Mouse (Mus musculus) stomach, embryonic 15.5 days (tissue): Measurements from ENCODE around the gene Pip5k1c. TPM values are rescaled to one million over a fixed set of nuclear protein-coding genes. Genes with fewer than 3 reads are reported as not detected.

Experiments used
- ATAC-seq: fragments of 200-750 bp; cut with Nextera tagmentation; 2 replicates; pipeline ENCODE4 v1.8.0; 2017; ENCODE audit warnings: low read depth, moderate number of reproducible peaks, moderate TSS enrichment; ENCODE audit not compliant: insufficient read depth, low FRiP score
- H3K27ac ChIP-seq: fragments of 300-500 bp; sonication (generic); 2 replicates; pipeline ENCODE4 v1.5.1; 2015; ENCODE audit warnings: mild to moderate bottlenecking, inconsistent platforms
- H3K27me3 ChIP-seq: fragments of 300-500 bp; sonication (generic); replicated peaks from 2 replicates; pipeline ENCODE4 v1.6.1; 2015; ENCODE audit warnings: inconsistent platforms
- H3K36me3 ChIP-seq: fragments of 300-500 bp; sonication (generic); 2 replicates; pipeline ENCODE4 v1.6.1; 2015; ENCODE audit warnings: inconsistent platforms
- H3K4me1 ChIP-seq: fragments of 300-500 bp; sonication (generic); 2 replicates; pipeline ENCODE4 v1.6.1; 2015; ENCODE audit warnings: inconsistent platforms
- H3K4me2 ChIP-seq: fragments of 300-500 bp; sonication (generic); 2 replicates; pipeline ENCODE4 v1.6.1; 2015; ENCODE audit warnings: mild to moderate bottlenecking, inconsistent platforms
- H3K4me3 ChIP-seq: fragments of 300-500 bp; sonication (generic); replicated peaks from 2 replicates; pipeline ENCODE4 v1.5.1; 2015; ENCODE audit warnings: inconsistent platforms
- H3K9ac ChIP-seq: fragments of 300-500 bp; sonication (generic); 2 replicates; pipeline ENCODE4 v1.6.1; 2015; ENCODE audit warnings: inconsistent platforms
- H3K9me3 ChIP-seq: fragments of 300-500 bp; sonication (generic); 2 replicates; pipeline ENCODE4 v1.6.1; 2016; ENCODE audit warnings: inconsistent platforms
- WGBS: fragments of 180-500 bp; shearing (Covaris S2); methylation state at CpG from one replicate; pipeline ENCODE4 v1.1.7; 2015; 5-methylcytosine and 5-hydroxymethylcytosine counted together
- polyA plus RNA-seq: library from polyadenylated mRNA; unstranded; fragments of >200 nt; fragmentation: Nextera tagmentation; extraction: Ambion mirVana; gene quantifications from 2 replicates; pipeline ENCODE4 v1.2.1, GENCODE M21; 2015

Gene Pip5k1c
- polyA plus RNA-seq, 1 experiment from 2014 or later, result 43.1 TPM

DNA sequence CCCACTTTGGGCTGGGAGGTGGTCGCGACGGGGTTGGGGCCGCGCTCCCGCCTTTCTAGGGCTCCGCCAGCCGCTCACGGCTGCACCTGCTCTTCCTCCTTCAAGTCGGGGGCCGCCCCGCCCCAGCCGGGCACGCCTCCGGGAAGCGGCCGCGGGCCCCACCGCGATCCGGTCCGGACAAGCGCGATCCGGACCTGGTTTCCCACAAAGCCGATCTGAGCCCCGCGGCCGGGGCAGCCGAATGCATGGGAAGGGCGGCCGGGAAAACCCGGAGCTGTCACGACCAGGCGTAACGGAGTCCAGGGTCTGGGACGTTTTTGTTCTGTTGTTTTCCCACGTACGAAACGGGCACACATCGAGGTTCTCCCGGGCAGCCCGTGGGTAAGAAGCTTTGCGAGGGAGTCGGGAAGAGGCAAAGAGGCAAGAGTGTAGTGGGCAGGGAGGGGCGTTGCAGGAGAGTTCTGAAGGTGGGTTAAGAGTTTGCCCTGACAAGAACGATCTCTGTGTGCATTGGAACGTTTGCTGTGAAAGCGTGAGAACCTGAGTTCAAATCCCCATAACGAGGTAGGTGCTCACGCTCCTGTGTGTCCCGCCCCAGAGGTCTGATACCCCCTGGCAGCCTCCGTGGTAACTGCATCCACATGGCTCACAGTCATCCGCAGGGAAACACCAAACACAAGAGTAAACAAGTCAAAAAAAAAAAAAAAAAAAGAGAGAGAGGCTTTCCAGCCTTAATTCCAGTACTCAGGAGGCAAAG, 6.9 kb upstream of the Pip5k1c start:
- ATAC-seq, result peak; percentile 73
- Histone ChIP-seq H3K4me1 (peaks cover 40% of the 10 kb centered on the region), H3K9me3 (no peaks in the 10 kb centered on the region), H3K27ac (peak overlapping the region; percentile 74), H3K4me2 (peak overlapping the region; percentile 85), H3K27me3 (peaks cover 27% of the 10 kb centered on the region), H3K4me3 (peak overlapping the region; percentile 50), H3K9ac (peak overlapping the region; percentile 23; the same call in 1 of the 2 replicates), H3K36me3 (no peaks in the 10 kb centered on the region)
- WGBS, result 2% methylated on average over 54 of the region's 54 CpGs

DNA sequence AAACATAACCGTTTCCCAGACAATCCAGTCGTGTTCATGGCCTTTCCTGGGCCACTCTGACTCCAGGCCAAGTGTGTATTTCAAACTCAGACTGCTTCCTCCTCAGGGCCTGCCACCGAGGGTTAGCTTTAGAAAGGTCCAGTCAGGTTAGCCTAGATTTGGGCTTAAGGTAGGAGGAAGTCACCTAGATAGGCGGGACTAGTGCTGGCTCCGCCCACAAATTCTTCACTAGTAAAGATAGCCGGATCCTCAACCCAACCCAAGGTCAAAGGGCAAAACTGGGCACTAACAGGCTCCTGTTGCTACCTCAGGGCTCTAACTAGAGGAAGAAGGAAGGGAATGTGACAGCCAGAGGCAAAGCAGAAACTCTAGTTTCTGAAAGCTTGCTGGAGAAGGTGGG, 6.2 kb upstream of the Pip5k1c start:
- Histone ChIP-seq H3K27ac (peak overlapping the region; percentile 74), H3K36me3 (no peaks in the 10 kb centered on the region), H3K9ac (no peak overlapping the region), H3K4me1 (peaks cover 44% of the 10 kb centered on the region), H3K4me2 (peak overlapping the region; percentile 85; the same call in 1 of the 2 replicates), H3K9me3 (no peaks in the 10 kb centered on the region), H3K4me3 (no peak overlapping the region), H3K27me3 (peaks cover 22% of the 10 kb centered on the region)
- WGBS, result 33% methylated on average over 6 of the region's 6 CpGs
- ATAC-seq, result no peak

DNA sequence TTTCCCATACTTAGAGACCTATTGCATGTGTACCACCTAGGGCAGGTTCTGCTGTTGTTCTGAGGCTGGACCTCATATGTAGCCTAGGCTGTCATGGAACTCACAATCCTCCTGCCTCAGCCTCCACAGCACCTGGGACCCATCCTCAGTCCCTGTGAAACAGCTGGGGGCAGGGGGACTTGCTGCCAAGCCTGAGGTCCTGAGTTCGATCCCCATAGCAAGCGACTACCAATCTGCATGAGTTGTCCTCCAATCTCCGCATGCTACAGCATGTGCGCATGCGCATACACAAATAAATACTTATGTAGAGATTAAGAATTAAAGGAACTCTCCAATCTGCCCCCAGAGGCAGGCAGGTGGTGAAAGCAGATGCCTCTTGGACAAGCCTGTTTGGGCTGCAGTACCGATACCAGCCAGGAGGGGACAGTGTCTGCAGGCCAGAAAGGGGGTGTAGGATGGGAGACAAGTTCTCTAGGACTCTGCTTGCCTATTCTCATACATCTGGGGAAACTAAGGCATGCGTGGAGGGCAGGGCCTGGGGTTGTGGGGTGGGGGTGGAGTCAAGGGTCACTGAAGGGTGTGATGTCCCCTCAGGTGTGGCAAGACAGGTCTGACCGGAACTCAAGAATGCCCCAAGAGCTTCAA, 5.1 kb upstream of the Pip5k1c start:
- no peak for ATAC-seq
- no peak overlapping the region for H3K9ac ChIP-seq
- H3K4me2 ChIP-seq, result peak overlapping the region; percentile 10; the same call in 1 of the 2 replicates
- H3K36me3 ChIP-seq, result no peaks in the 10 kb centered on the region
- H3K9me3 ChIP-seq, result no peaks in the 10 kb centered on the region
- WGBS, result 60% methylated on average over 8 of the region's 8 CpGs
- peak overlapping the region; percentile 16; the same call in 1 of the 2 replicates for H3K27ac ChIP-seq
- H3K4me1 ChIP-seq, result peaks cover 49% of the 10 kb centered on the region
- H3K4me3 ChIP-seq, result no peak overlapping the region
- H3K27me3 ChIP-seq, result peaks cover 22% of the 10 kb centered on the region

DNA sequence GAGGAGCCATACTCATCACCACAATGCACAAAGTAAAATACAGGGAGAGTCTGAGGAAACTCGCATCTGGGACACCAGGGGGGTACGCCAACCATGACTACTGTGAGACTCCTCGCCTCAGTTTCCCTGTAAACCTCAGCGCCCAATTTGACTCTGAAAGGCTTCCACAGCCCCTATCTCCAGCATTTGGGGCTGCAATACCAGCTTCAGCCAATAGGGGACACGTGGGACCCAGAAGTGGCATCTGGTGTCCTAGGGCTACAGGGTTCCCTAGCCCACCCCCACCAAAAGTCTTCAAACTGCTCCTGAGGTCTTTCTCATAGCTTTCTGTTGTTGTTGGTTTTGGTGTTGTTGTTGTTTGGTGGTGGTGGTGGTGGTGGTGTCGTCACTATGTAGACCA, 4.2 kb upstream of the Pip5k1c start:
- peaks cover 18% of the 10 kb centered on the region for H3K27me3 ChIP-seq
- no peaks in the 10 kb centered on the region for H3K9me3 ChIP-seq
- H3K36me3 ChIP-seq, result no peaks in the 10 kb centered on the region
- ATAC-seq, result no peak
- 31% methylated on average over 6 of the region's 6 CpGs for WGBS
- H3K9ac ChIP-seq, result no peak overlapping the region
- no peak overlapping the region for H3K4me3 ChIP-seq
- H3K27ac ChIP-seq, result peak overlapping the region; percentile 16; the same call in 1 of the 2 replicates
- H3K4me2 ChIP-seq, result peak overlapping the region; percentile 27; the same call in 1 of the 2 replicates
- peaks cover 50% of the 10 kb centered on the region for H3K4me1 ChIP-seq

DNA sequence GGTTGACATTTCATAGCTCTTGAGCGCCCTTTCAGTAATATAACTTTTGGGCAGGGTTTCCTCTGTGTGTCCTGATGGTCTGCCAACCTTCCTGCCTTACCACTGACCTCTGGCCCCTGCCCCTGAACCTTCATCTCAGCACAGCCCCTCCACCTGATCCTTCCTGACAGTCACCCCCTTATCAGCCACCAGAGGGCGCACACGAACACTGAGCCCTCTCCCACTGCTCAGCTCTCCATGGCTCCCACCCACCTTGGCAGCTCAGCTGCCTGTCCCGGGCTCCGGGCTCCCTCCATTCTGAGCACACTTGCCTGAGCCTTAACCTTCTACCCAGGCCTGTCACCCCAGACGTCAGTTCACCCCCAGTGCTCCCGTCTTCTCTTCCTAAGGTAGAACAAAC, 3.5 kb upstream of the Pip5k1c start:
- H3K36me3 ChIP-seq, result no peaks in the 10 kb centered on the region
- peaks cover 11% of the 10 kb centered on the region for H3K27me3 ChIP-seq
- ATAC-seq, result no peak
- no peak overlapping the region for H3K9ac ChIP-seq
- H3K4me1 ChIP-seq, result peaks cover 51% of the 10 kb centered on the region
- peak overlapping the region; percentile 93; the same call in 1 of the 2 replicates for H3K27ac ChIP-seq
- peak overlapping the region; percentile 35 for H3K4me3 ChIP-seq
- 1% methylated on average over 7 of the region's 7 CpGs for WGBS
- peak overlapping the region; percentile 48 for H3K4me2 ChIP-seq
- H3K9me3 ChIP-seq, result no peaks in the 10 kb centered on the region

DNA sequence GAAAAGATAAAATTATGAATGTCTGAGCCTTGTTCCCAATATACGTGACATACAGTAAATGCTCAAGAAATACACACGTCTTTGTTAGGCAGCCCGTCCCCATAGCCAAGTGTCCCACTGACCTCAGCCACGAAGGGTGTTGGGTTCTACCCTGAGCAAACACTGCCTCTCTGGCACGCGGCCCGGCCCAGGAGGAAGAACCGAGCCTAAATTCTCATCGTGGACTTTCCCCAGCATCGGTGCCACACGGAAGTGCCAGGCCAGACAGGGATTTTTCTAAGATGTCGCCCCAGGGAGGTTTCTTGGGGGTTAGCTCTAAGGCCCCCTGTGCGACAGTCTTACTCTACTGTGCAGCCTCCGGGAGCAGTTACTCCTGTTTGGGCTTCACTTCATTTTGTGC, 3.0 kb upstream of the Pip5k1c start:
- Histone ChIP-seq H3K4me1 (peaks cover 51% of the 10 kb centered on the region), H3K4me3 (peak overlapping the region; percentile 35), H3K9me3 (no peaks in the 10 kb centered on the region), H3K4me2 (peak overlapping the region; percentile 48), H3K27me3 (peaks cover 6% of the 10 kb centered on the region), H3K36me3 (no peaks in the 10 kb centered on the region), H3K9ac (peak overlapping the region; percentile 32; the same call in 1 of the 2 replicates), H3K27ac (peak overlapping the region; percentile 93)
- 48% methylated on average over 14 of the region's 14 CpGs for WGBS
- no peak for ATAC-seq

DNA sequence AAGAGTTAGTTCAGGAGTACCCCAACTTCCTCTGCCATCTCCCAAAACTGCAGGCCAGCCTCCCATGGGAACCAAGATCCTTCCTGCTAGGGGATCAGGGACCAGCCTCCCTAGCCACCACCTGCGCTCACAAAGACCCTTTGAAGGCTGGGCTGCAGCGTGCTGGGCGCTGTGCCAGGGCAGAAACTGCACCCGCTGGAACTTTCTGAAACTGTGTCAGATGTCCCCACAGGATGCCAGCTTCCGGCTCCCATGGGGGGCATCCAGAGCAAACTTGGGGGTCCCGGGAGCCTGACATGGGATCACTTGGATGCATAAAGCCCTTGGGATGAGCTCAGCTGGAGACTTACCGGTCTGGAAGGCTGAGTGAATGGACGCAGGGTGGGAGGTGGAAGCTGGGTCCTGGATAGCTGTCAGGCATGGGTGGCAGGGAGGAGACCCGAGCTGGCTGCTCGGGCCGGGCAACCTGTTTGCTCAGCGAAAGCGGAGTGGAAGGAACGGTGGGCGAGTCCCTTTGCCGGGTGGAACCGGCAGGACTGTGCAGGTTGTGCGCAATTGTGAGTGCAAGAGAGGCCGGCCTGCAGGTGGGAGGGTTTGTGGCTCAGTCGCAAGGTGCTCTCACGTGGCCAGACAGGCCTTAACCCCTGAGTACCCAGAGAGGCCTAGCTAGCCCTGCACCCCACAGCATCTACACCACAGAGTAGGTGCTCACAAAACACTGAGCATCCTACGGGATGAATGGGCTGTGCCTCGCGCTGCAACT, 1.9 kb upstream of the Pip5k1c start:
- H3K27ac ChIP-seq, result peak overlapping the region; percentile 93
- H3K9ac ChIP-seq, result no peak overlapping the region
- 0 out of 2 replicates have a peak, but pooled peaks have one; percentile 9 for ATAC-seq
- H3K36me3 ChIP-seq, result no peaks in the 10 kb centered on the region
- H3K4me1 ChIP-seq, result peaks cover 49% of the 10 kb centered on the region
- no peaks in the 10 kb centered on the region for H3K9me3 ChIP-seq
- peak overlapping the region; percentile 48 for H3K4me2 ChIP-seq
- WGBS, result 17% methylated on average over 24 of the region's 24 CpGs
- H3K27me3 ChIP-seq, result no peaks in the 10 kb centered on the region; the same call in 1 of the 2 replicates
- H3K4me3 ChIP-seq, result peak overlapping the region; percentile 35

DNA sequence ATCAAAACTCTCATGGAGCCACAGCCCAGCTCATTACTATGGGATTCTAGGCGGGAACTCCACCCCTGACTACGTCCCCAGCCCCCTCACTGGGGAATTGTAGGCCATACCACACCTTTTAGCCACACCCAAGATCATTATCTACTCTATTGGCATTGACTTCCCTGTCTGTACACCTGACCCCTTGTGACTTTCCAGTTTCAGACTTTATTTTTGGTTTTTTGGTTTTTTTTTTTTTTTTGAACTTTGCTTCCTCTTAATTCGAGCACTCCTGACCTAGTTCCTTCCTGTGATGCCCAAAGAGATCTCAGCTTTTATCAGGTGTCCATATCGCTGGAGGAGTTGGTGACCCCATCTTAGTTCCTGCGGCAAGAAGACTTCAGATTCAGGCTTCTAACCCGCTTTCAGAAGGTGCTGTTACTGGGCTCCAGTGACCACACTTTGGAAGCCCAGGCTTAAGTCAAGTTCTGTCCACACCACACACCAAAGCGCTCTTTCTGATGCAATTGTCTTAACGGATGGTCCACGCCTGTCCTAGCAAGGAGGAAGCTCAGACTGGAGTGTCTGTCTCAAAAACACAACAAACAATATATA, 1.2 kb upstream of the Pip5k1c start, which contains the start of gene Tjp3:
TSS of gene Tjp3 (minus strand) at position 71 of the 594 bp plus-strand sequence.
- Histone ChIP-seq H3K4me3 (peak within 1 kb of the TSS; percentile 35), H3K9ac (peak within 1 kb of the TSS; percentile 32; the same call in 1 of the 2 replicates), H3K36me3 (no peaks in the 10 kb centered on the region), H3K27ac (peak within 1 kb of the TSS; percentile 93), H3K27me3 (no peaks in the 10 kb centered on the region; the same call in 1 of the 2 replicates), H3K4me2 (peak within 1 kb of the TSS; percentile 91), H3K4me1 (peaks cover 44% of the 10 kb centered on the region), H3K9me3 (no peaks in the 10 kb centered on the region)
- WGBS, result 58% methylated on average over 9 of the region's 9 CpGs
- ATAC-seq, result no peak

DNA sequence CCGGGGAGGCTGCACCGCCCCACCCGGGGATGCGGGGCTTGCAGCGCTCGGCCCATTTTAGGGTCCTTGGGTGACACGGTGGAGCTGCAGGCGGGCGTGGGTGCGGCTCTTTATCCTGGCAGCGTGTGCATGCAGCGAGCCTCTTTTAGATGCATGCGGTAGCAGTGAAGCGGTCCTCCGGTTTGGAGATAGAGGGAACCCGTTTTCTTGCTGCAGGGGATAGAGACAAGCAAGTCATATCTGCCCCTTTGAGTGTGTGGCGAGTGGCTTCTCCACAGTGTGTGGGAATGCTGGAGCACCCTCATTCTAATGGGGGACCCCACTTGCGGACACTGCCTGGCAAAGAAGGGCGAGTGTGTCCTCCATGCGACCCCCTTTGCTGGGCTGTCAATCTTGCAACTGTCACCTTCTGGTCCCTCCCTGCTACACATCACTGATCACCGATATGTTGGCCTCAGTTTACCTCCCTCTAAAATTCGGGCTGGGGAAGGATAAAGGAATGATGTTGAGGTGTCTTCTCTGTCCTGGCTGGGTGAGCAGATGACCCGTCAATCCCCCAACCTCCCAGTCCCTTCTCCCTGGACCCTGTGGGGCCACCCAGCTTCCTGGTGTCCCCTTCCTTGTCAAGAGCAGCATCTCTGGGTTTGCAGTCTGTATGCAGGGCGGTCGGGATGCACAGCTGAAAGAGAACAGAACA, 719 bp downstream of the Pip5k1c start:
- 1% methylated on average over 25 of the region's 25 CpGs for WGBS
- no peaks in the 10 kb centered on the region for H3K9me3 ChIP-seq
- no peaks in the 10 kb centered on the region for H3K36me3 ChIP-seq
- H3K27me3 ChIP-seq, result no peaks in the 10 kb centered on the region; the same call in 1 of the 2 replicates
- ATAC-seq, result no peak
- peak overlapping the region; percentile 91 for H3K27ac ChIP-seq
- H3K4me3 ChIP-seq, result peak overlapping the region; percentile 94
- peak overlapping the region; percentile 91 for H3K4me2 ChIP-seq
- peak overlapping the region; percentile 92 for H3K9ac ChIP-seq
- H3K4me1 ChIP-seq, result peaks cover 42% of the 10 kb centered on the region

DNA sequence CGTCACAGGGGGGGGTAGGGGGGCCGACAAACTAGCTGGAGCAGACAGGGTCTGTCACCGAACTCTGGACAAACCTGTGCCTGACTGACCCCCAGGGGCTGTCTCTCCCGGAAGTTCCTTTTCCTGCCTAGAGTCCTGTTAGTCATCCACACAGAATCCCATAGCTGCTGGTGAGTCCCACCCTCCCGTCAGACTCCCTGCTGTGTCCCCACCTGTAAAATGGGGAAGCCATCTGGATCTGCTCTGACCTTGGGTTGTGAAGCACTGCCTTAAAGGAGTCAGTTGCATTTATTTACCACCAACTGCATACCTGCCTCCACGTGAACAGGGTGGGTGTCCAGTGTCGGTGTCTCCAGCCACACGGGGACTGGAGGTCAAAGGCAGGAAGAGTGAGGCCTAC, 1.7 kb downstream of the Pip5k1c start:
- no peak for ATAC-seq

DNA sequence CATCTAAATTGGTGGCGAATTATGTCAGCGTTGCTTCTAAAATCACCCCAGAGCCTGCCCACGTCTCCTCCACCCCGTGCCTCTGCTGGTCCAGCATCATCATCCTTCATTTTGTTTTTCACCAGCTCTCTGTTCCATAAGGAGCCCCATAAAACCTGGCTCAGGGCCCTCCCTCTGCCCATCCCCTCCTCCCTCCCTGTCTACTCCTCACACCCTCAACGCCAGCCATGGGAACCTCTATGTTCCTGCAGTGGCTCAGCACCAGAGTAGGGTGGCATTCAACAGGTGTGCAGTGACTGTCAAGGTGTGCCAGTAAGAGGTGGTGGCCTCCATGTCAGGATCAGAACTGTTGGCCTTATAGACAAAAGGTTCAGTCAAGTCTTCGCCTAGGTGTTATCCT, 2.4 kb downstream of the Pip5k1c start:
- ATAC-seq, result no peak
- no peak overlapping the region for H3K4me2 ChIP-seq
- H3K27ac ChIP-seq, result no peak overlapping the region
- H3K4me3 ChIP-seq, result no peak overlapping the region
- WGBS, result 86% methylated on average over 6 of the region's 6 CpGs
- no peaks in the 10 kb centered on the region for H3K36me3 ChIP-seq
- no peaks in the 10 kb centered on the region for H3K9me3 ChIP-seq
- H3K27me3 ChIP-seq, result no peaks in the 10 kb centered on the region; the same call in 1 of the 2 replicates
- peaks cover 43% of the 10 kb centered on the region for H3K4me1 ChIP-seq
- no peak overlapping the region for H3K9ac ChIP-seq

More for the DNA sequence above, 1.7 kb downstream of the Pip5k1c start:
- Histone ChIP-seq H3K9ac (0 out of 2 replicates have a peak overlapping the region, but pooled peaks have one; percentile 92), H3K4me1 (peaks cover 44% of the 10 kb centered on the region), H3K9me3 (no peaks in the 10 kb centered on the region), H3K27me3 (no peaks in the 10 kb centered on the region; the same call in 1 of the 2 replicates), H3K4me2 (peak overlapping the region; percentile 91), H3K36me3 (no peaks in the 10 kb centered on the region), H3K27ac (no peak overlapping the region), H3K4me3 (peak overlapping the region; percentile 94)
- 45% methylated on average over 8 of the region's 8 CpGs for WGBS
